Mouse (Mus musculus) CD4-positive, CD25-positive, alpha-beta regulatory T cell, adult 4 months (primary cell): ENCODE measurements around the gene Atp1b2. TPM values are rescaled to one million over a fixed set of nuclear protein-coding genes. Genes with fewer than 3 reads are reported as not detected.
"Not testable (repeated sequence)": the region's sequence is repeated elsewhere in the genome, so short reads cannot be mapped to it uniquely, and the experiment has no call there.

ENCODE experiments used
- ATAC-seq: one replicate; pipeline ENCODE4 v1.8.0; 2017
- polyA plus RNA-seq, 2 experiments: library from polyadenylated mRNA; unstranded; fragments of 100-300 nt; shearing (Covaris generic); gene quantifications; one replicate each; pipeline ENCODE4 v1.2.1; 2017

Gene Atp1b2
- not detected for polyA plus RNA-seq

DNA sequence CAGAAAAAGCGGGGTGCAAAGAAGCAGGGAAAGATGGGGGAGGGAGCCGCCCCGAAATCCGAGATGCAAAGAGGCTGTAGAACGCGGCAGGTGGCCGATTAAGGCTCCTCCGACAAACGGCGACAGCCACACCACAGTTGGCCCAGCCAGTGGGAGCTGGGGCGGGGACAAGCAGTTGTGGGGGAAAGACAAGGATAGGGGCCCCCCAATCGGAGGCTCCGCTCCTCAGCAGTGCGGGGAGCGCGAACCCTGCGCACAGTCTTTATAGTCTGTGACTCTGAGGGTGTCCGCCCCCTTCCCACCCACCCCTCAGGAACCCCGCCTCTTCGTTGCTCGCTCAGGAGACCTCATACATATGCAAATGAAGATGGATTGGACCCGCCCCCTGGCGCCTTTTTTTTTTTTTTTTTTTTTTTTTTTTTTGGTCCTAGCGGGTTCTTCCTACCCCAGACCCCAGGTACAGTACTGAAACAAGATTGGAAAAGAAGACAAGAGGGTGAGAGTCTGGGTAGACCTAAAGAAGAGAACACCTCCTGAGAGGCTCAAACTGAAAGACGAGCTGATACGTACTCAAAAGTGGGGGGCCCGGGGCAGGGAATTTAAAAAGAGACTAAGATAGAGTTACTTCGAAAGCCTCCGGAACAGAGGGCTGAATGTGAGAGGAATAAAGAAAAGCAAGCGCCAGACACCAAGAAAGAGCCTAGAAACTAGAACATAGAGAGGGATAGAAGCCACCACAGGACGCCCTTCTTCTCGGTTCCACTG is at the start of gene Atp1b2:
TSS of gene Atp1b2 (minus strand) at position 217 of the 765 bp plus-strand sequence.
- peak; percentile 77 for ATAC-seq

DNA sequence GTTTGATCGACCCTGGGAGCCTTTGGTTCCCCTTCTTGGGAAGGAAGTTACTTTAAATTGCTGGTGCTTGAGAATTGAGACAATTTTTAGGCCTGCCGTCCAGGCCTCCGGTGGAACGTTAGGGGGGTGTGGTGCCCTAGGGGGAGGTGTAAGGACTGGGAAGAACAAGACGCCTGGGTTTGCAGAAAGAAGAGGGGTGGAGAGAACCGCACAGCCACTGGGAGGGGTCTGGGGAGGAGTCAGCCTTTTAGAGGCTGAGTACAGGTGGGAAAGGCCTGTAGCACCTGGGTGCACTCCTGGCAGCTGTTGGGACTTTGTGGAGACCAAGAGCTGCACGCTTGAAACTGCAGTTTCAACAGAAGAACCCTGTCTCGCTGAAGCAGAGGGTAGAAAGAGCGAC is 49.0 kb upstream of the Atp1b2 start:
- ATAC-seq: no peak

DNA sequence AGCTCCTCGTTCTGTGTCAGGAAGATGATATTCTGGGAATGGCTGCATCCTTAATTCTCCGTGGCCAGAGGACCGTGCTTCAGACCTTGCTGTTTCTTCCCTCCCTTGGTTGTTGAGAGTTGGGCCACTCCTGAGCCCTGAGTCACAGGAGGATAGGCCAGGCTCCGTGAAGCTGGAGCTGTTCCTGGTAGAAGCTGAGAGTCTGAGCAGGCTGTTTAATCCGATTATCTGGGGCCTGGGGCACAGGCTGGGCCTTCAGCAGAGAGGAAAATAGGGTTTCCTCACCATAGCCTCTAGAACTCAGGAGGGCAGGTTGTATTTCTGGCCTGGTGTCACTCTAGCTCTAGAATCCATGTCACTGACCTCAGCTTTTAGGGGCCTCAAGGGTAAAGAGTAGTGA is 47.7 kb upstream of the Atp1b2 start:
- no peak for ATAC-seq

DNA sequence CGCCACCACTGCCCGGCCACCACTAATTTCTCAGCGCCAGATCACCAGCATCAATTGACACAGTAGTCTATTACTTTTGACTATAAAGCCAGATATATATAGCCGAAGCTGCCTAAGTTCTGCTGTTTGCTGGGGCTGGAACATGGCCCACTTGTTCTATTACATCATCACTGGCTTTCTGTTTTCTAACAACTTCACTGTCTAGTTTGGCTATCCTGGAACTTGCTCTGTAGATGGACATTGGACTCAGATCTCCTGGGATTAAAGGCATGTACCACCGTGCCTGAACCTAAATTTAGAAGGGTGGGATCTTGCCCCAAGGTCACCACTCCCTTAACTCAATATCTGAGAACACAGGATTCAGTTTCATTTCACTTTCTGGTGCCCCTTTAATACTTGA is 40.1 kb upstream of the Atp1b2 start:
- ATAC-seq: no peak

GRCm38 (mm10) chr11:69635471-69635870 is 29.7 kb upstream of the Atp1b2 start:
- no peak for ATAC-seq

DNA sequence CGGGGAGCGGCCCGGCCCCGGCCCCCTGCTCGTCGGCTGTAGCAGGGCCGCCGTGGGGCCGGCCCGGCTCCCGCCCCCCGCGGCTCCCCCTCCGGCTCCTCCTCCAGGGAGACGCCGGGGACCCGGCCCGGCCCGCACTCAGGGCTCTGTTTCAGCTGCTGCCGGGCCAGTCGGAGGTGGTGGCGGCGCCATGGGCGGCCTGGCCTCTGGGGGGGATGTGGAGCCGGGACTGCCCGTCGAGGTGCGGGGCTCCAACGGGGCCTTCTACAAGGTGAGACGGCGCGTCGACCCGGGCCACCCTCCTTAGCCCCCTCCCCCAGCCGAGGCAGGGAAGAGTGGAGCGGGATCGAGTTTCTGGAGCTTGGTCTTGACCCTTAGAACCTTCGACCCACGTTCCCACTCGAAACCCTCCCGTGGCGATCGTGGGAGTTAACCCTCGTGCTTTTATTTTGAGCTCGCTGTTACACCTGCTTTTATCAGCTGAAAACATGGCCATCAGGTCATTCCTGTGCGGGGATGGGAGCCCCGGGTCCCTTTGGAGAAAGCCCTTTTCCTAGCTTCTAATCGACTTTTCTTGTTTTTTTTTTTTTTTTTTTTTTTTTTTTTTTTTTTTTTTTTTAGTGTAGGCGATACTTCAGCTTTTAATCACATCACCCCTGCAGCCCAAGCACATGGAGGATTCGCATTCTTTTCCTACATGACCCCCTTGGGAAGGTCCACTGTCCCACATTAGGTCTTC is 27.6 kb upstream of the Atp1b2 start:
- ATAC-seq: peak; percentile 24

GRCm38 (mm10) chr11:69632284-69633089 is 26.7 kb upstream of the Atp1b2 start, which contains the start of gene Fxr2:
Gene Fxr2, plus strand, starts transcription at chr11:69632990.
- peak; percentile 95 for ATAC-seq

GRCm38 (mm10) chr11:69629802-69630201 is 24.1 kb upstream of the Atp1b2 start:
- no peak for ATAC-seq

DNA sequence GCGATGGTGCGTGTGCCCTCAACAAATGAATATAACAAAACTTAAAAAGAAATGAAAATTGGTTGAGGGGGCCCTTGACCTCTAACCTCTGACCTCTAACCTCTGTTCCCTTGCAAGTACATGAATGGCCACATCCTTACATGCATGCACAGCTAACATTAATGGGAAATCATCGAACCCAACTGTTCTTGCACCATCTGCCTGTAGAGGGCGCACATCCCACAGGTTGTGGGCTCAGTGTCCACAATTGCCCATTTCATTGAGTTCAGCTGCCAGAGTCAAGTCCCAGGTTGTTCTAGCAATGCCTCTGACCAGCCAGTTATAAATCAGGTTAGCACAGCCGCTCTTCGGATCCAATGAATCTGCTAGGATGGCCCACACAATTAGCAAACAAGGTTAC is 22.5 kb upstream of the Atp1b2 start:
- no peak for ATAC-seq

GRCm38 (mm10) chr11:69624339-69624738 is 18.6 kb upstream of the Atp1b2 start:
- ATAC-seq: not testable (repeated sequence)

DNA sequence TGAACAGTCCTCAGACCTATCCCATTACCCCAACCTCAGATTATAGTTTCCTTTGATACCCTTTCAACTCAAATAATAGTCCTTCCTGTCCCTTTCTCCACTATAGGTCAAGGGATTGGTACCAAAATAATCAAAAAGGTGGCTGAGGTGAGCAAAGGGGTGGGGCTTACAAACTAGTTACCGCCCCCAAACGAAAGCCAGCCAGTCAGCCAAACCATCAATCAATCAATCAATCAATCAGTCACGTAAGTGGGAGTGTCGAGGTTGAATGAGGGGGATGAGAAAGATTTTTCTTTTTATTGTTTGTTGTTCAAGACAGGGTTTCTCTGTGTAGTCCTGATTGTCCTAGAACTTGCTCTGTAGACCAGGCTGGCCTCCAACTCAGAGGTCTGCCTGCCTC is 17.3 kb upstream of the Atp1b2 start:
- ATAC-seq: no peak

DNA sequence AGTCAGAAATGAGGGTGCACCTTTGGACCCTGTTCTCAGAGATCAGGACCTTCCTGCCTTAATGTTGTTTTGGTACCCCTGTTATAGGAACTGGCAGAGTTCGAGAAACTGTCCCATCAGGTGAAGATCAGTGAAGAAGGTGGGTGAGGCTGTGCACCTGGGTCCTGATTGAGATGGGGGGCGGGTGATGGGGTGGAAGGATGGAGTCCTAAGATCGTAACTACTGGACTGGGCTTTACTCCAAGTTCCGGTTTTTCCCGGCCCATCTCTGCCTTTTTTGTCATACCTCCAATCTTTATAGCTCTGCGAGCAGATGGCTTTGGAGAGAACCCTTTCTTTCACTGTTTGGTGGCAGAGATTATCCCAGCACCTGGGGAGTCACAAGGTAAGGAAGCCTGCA is 16.7 kb upstream of the Atp1b2 start:
- no peak for ATAC-seq

GRCm38 (mm10) chr11:69621571-69622268 is 16.0 kb upstream of the Atp1b2 start, which contains the start of gene Sat2:
Gene Sat2, plus strand, starts transcription at chr11:69622024.
- ATAC-seq: no peak

DNA sequence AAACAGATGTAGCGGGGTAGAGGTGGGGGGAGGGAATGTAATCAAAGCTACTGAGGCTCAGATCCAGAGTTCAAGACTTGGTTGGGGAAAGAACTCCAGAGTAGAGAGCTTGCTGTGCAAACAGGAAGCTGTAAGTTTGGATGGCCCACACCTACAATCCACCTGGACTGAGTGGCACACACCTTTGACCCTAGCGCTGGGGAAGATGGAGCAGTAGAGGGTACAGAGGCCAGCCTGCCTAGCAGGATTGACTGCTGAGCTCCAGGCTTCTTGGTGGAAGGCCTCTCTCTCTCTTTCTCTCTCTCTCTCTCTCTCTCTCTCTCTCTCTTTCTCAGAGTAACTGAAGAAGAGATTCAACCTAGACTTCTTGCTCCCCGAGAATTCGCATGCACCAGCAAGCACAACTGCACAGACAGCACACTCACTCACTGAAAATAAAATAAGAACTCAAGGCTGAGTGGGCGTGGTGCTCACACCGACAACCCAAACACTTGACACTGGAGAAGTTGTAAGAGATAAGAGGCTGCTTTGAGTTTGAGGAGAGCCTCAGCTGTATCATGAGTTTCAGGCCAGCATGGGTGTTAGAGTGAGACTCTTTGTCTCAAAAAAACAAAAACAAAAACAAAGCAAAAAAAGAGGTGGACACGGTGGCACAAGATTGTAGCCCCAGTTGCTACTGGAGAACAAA is 14.8 kb upstream of the Atp1b2 start:
- no peak for ATAC-seq

DNA sequence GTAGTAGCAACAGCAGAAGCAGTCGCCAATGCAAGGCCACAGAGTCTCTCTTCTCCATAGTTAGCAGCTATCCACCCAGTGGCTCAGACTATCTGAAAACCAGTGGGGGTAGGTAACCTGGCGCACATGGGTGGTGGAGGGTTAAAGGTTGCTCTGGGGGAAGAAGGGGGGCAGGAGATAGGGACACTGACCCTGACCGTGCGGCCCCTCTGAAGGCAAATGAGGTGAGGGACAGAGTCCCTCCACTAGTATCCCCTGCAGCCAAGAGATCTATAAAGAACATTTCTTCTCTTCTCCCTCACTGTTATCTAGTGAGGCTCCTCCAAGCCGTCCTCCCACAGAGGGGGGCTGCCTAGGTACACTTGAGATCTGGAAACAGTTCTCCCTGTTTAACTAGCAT is 12.1 kb upstream of the Atp1b2 start, which contains the start of gene Shbg:
TSS of gene Shbg (minus strand) at position 101 of the 400 bp plus-strand sequence.
- ATAC-seq: no peak

DNA sequence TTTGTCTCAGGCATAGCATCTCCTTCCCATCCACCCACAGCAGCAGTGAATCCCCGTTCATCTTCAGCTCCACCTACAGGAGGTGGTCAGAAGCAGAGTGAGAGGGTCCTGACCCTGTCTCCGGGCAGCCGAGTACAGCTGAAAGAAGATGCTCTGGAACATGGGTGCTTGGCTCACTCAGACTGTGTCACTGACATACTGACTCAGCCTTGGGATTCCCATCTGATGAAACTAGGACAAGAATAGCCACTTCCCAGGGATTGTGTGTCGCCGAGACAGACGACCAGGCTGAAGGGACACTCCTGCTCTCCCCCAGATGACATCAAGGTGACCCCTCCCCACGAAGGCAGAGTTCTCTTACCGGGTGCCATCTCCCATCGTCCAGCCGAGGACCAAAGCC is 11.0 kb upstream of the Atp1b2 start:
- no peak for ATAC-seq

DNA sequence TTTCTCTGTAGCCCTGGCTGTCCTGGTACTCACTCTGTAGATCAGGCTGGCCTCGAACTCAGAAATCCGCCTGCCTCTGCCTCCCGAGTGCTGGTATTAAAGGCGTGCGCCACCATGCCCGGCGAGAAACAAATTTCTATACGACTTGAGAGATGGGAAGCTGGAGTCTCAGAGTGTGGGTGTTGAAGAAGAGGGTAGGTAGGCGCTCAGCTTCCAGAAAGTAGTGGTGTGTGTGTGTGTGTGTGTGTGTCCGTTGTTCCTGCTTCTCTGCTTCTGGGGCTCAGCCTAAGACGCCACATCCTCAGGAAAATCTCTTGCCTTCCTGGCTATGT is 8.5 kb upstream of the Atp1b2 start:
- ATAC-seq: not testable (repeated sequence)

GRCm38 (mm10) chr11:69613553-69614256 is 8.0 kb upstream of the Atp1b2 start:
- ATAC-seq: no peak

DNA sequence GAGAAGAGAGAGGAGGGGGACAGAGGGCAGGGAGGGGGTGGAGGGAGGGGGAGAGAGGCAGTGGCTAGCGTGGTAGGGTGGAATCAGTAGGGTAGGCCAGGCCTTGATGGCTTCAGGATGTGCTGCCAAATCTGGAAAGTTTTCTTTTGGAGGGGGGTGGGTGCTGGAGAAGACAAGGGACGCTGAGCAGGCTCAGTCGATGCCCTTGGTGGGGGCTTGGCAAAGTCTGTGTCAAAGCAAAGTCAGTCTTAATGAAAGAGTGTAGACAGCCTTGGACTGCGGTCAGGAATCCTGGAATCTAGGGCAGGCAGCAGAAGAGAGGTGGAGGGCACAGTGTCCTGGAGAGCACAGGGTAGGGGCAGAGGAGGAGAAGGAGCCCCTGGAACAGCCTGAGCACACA is 5.2 kb upstream of the Atp1b2 start:
- no peak for ATAC-seq

DNA sequence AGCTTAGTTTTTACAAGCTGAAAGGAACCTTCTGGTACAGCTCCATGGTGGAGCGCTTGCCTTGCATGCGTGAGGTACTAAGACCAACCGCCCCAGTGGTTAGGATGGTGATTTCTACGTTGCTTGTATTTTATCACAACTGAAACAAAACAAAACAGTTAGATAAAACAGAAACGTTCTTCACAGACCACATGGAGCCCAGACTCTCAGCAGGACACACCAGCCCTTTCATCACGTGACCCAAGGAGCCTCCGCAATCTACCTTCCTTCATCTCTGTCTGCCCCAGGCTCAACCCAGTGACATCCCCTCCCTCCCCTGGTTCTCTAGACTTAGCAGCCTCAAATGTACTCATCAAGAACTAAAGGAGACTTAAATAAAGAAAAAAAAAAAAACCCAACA is 3.7 kb upstream of the Atp1b2 start:
- ATAC-seq: no peak

GRCm38 (mm10) chr11:69608525-69608924 is 2.8 kb upstream of the Atp1b2 start:
- ATAC-seq: no peak
